Mouse (Mus musculus) embryonic fibroblast, embryonic 13.5 days (primary cell): ENCODE data around the gene Tns1. TPM values are rescaled to one million over a fixed set of nuclear protein-coding genes. Genes with fewer than 3 reads are reported as not detected.

Experiments used
- H3K27ac ChIP-seq: 2 replicates; pipeline ENCODE4 v1.5.1; 2012; ENCODE audit warnings: low read length, control low read depth, inconsistent platforms; ENCODE audit not compliant: insufficient read depth
- H3K4me1 ChIP-seq: 2 replicates; pipeline ENCODE4 v1.6.1; 2011; ENCODE audit warnings: low read length; ENCODE audit not compliant: control insufficient read depth, insufficient read depth
- H3K4me3 ChIP-seq: 2 replicates; pipeline ENCODE4 v1.5.1; 2011; ENCODE audit warnings: mild to moderate bottlenecking, control low read depth, low read length; ENCODE audit not compliant: insufficient read depth
- CTCF ChIP-seq: IDR thresholded peaks from 2 replicates; pipeline ENCODE4 v1.5.1; 2011; ENCODE audit warnings: mild to moderate bottlenecking, control low read depth, low read length, moderate library complexity, borderline replicate concordance; ENCODE audit not compliant: insufficient read depth
- POLR2A ChIP-seq: IDR thresholded peaks from 2 replicates; pipeline ENCODE4 v1.6.1; 2011; ENCODE audit warnings: low read depth, mild to moderate bottlenecking, control low read depth, low read length, moderate library complexity
- polyA plus RNA-seq: library from polyadenylated mRNA; stranded (reverse); fragments of >200 nt; gene quantifications from 2 replicates; pipeline ENCODE4 v1.2.4, GENCODE M21; 2011; ENCODE audit warnings: low read depth; ENCODE audit not compliant: missing spikeins, insufficient read length

The Tns1 gene
- polyA plus RNA-seq, 1 experiment: 122 TPM

DNA sequence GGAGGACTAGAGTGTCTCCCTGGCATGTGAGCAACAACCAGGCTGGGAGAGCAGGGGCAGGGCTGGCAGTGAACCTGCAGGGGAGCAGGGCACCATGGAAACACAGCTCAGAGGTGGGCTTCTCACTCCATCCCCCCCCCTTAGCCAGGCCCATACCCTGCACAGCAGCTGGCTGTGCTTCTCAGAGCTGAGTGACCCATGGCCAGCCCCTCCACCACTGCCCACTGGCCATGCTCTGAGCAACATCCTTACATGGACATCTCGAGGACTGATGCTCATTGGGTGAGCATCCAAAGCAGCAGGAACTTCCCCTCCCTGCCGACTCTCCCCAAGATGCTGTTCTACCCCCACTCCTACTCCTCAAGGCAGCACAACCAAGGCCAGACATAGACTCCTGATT, 72.9 kb downstream of the Tns1 start:
- peak overlapping the region; percentile 39 for H3K27ac ChIP-seq
- no peak overlapping the region for H3K4me3 ChIP-seq
- peaks cover 37% of the 10 kb centered on the region for H3K4me1 ChIP-seq
- TF ChIP-seq CTCF (no peak), POLR2A (no peak)

DNA sequence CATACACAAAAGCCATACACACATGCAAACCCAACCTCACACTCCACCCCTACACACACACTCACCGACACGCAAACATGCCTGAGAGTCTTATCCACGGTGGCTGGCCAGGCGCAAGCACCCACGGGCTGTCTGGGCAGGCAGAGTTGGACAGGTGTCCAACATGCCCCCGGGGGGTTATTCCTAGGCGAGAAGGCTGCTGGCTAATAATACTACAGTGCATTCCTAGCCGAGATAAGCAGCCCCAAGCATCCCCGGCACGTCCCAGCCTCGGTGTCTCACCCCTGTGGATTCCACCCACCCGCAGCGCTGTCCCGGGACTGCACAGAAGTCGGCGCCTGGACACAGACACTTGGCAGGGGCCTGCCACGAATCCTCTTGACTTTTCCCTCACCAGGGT, 74.8 kb downstream of the Tns1 start:
- H3K4me3 ChIP-seq: no peak overlapping the region
- TF ChIP-seq POLR2A (no peak), CTCF (no peak)
- 0 out of 2 replicates have a peak overlapping the region, but pooled peaks have one; percentile 34 for H3K27ac ChIP-seq
- H3K4me1 ChIP-seq: peaks cover 29% of the 10 kb centered on the region

DNA sequence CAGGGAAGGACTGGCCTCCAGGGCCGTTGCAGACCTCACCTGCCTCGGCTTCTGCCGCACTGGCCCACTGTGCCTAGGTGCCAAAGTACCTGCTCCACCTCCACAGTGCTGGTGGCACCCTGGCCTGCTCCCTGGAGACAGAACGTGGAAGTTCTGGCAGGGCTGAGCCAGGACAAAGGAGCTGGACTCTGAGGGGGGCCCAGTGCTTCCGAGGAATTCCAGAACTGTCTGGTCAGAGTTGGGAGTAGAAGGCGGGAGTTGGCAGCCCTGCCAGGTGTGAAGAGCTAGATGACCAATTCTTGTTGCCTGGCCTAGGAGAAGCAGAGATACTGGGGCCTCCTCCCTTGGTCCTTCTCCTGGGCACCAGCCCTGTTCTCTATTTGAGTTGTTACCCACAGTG, 76.5 kb downstream of the Tns1 start:
- H3K27ac ChIP-seq: no peak overlapping the region
- H3K4me3 ChIP-seq: no peak overlapping the region
- peaks cover 25% of the 10 kb centered on the region for H3K4me1 ChIP-seq
- TF ChIP-seq CTCF (no peak), POLR2A (no peak)

DNA sequence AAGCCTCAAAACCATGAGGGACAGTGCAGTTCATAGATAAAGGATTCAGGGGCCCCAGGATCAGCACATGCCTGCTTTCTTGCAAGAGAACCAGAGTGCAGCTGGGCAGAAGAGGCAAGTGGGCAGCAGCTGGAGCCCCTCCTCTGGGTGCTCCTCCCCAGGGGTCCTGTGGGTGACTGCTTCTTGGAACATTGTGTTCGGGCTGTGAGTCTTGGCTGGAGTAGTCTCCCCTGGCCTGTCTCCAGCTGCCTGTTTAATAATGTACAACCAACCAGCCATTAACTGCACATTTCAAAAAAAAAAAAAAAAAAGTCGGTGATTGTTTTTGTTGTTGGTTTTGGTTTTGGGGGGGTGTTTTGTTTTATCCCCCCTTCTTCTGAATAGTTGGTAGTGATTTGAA, 76.9 kb downstream of the Tns1 start:
- TF ChIP-seq POLR2A (no peak), CTCF (no peak)
- no peak overlapping the region for H3K27ac ChIP-seq
- H3K4me3 ChIP-seq: no peak overlapping the region
- peaks cover 26% of the 10 kb centered on the region for H3K4me1 ChIP-seq

DNA sequence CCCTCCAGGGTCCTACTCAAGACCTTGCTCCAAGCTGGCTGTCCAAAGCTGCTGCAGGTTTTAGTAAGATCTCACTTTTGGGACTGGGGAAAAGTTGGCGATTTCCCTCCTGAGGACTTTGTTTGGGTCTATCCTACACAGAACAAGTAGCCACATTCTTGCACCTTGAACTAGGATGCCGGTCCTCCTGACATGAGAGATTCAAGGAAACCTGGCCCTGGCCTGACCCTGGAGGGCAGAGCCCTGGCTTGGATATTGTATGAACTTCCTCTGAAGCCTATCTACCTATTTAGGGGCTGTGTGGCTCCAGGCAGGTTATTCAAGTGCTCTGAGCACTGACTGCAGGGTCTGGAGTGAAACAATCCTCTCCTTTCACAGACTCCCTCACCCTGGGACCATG, 79.2 kb downstream of the Tns1 start:
- Histone ChIP-seq H3K27ac (peak overlapping the region; percentile 4; the same call in 1 of the 2 replicates), H3K4me1 (peaks cover 31% of the 10 kb centered on the region), H3K4me3 (no peak overlapping the region)
- no peak for TF ChIP-seq POLR2A
- no peak for TF ChIP-seq CTCF

DNA sequence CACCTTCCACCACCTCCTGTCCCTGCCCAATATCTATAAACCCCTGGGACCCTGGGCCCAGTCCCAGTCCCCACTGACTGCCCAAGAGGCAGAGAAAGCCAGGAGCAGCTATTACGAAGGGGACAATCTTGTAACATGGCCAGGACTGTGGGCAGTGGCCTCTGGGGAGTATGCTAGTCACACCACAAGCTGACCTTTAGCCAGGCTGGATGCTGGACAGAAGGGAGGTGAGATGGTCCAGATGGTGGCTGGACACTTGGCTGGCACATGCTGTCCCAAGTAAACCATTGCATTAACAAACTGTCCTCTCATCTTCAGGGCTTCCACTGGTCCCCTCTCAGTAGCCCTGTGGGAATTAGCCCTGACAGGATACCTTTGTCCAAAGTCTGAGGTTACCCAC, 79.8 kb downstream of the Tns1 start:
- no peak overlapping the region for H3K4me3 ChIP-seq

DNA sequence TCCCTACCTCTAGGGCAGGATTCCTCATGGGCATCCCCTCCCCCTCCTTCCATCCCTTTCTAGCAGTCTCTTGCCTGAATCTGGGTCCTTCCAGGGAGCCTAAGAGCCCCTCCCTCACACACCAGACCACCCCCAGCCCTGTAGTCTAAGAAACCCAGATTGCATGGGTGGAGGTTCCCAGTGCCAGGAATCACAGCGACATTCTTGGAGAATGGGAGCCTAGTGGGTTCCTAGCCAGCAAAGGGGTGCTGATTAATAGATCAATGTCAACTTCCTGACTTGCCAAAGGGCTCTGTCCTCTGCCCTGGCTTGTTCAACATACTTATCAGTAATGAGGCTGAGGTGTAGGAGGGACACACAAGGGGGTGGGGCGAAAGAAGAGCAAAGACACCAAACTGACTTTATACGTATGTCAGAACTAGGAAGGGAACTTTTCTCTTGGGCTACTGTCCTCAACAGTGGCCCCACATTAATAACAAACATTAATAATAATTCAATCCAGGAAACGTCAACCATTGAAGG, 80.6 kb downstream of the Tns1 start:
- Histone ChIP-seq H3K4me3 (no peak overlapping the region), H3K27ac (peak overlapping the region; percentile 86), H3K4me1 (peaks cover 31% of the 10 kb centered on the region)
- TF ChIP-seq CTCF: no peak
- no peak for TF ChIP-seq POLR2A

More for the DNA sequence above, 79.8 kb downstream of the Tns1 start:
- H3K4me1 ChIP-seq: peaks cover 31% of the 10 kb centered on the region
- H3K27ac ChIP-seq: peak overlapping the region; percentile 86
- TF ChIP-seq CTCF: no peak
- TF ChIP-seq POLR2A: no peak

DNA sequence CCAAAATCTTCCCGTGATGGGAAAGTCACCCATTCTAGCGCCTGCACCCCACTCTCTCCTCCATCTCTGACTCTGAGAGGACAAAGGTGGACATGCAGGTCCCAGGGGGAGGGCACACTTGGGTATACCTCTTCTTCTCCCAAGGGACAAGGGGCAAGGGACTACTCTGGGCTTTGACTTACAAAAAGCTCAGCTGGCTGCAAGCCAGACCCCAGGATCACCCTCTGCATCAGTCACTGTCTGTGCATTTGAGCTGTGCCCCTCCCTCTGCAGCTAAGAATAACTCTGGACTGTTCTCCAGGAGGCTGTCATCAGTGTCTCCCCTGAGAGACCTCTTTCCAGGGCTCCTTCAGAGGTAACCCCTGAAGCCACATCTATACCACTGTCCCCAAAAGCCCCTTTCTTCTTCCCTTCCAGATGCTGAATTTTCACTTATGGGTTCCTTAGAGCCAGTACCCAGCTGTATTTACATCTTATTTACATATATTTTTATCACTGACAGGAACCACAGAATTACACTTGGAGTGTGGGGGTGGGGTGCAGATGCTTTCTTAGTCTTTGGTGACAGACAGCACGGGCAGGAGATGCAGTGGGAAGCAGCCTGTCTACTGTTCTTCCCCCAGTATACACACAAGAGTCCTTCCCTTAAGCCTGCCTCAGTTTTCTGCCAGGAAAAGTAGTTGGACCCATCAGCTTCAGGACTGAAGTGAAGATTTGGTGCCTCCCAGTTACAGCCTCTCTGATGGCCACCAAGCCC, 81.4 kb downstream of the Tns1 start:
- Histone ChIP-seq H3K27ac (peak overlapping the region; percentile 86), H3K4me3 (no peak overlapping the region), H3K4me1 (peaks cover 31% of the 10 kb centered on the region)
- TF ChIP-seq CTCF (no peak), POLR2A (no peak)

DNA sequence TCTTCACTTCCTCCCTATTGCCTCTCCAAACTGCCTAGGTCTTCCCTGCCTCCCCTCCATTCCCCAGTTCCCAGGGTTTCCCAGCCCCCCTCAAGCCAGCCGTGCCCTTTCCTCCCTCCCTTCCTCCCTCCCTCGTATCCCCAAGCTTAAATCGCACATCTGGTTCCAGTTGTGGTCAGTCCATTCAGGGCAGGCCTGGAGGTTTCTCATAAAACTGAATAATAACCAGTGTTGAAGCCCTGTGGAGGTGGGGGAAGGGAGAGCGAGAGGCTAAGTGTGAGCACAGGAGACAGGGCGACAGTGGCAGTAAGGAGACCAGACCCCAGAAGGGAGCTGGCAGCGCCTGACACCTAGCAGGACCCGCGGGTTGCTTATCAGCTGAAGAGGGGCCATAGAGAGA, 82.6 kb downstream of the Tns1 start:
- peaks cover 26% of the 10 kb centered on the region for H3K4me1 ChIP-seq
- H3K4me3 ChIP-seq: no peak overlapping the region
- TF ChIP-seq CTCF: no peak
- no peak for TF ChIP-seq POLR2A
- peak overlapping the region; percentile 86 for H3K27ac ChIP-seq

DNA sequence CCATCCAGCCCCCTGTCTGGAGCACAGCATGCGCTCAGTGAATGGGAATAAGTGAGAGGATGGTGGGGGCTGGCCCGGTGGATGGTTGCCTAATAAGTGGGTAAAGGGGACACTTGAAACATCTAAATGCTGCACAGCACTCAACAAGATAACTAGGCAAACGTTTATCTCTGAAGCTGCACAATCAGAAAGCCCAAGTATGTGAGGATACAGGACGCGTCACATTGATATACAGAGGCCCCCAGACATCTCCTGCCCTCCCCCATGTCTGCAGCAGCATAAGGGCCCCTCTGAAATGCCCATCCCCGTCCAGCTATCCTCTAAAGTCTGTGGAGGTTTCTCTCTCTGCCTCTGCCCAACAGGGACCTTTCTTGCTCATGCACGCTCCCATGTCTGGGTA, 83.1 kb downstream of the Tns1 start:
- peak overlapping the region; percentile 20 for H3K27ac ChIP-seq
- TF ChIP-seq CTCF (no peak), POLR2A (no peak)
- H3K4me3 ChIP-seq: no peak overlapping the region
- peaks cover 26% of the 10 kb centered on the region for H3K4me1 ChIP-seq
